Mouse (Mus musculus) liver, postnatal 0 days (tissue): ENCODE results near the gene Gspt1. TPM values are rescaled to one million over a fixed set of nuclear protein-coding genes. Genes with fewer than 3 reads are reported as not detected.
"Not testable (repeated sequence)": the region's sequence is repeated elsewhere in the genome, so short reads cannot be mapped to it uniquely, and the experiment has no call there.

Experiments used
- ATAC-seq: fragments of 200-750 bp; cut with Nextera tagmentation; 2 replicates; pipeline ENCODE4 v1.8.0; 2017; ENCODE audit warnings: mild to moderate bottlenecking, moderate library complexity
- DNase-seq: peaks from one replicate; pipeline ENCODE4 v3.0.0-alpha.2; 2016
- H3K27ac ChIP-seq: fragments of 300-500 bp; sonication (generic); 2 replicates; pipeline ENCODE4 v1.5.1; 2014; ENCODE audit warnings: antibody characterized with exemption, moderate library complexity, mild to moderate bottlenecking, low read depth
- H3K27me3 ChIP-seq: fragments of 300-500 bp; sonication (generic); 2 replicates; pipeline ENCODE4 v1.6.1; 2014; ENCODE audit warnings: low read length, control low read depth, mixed read lengths; ENCODE audit not compliant: insufficient read depth
- H3K36me3 ChIP-seq: fragments of 300-500 bp; sonication (generic); replicated peaks from 2 replicates; pipeline ENCODE4 v1.6.1; 2014; ENCODE audit warnings: mild to moderate bottlenecking, control low read depth, low read length, moderate library complexity, mixed read lengths; ENCODE audit not compliant: insufficient read depth
- H3K4me1 ChIP-seq: fragments of 300-500 bp; sonication (generic); 2 replicates; pipeline ENCODE4 v1.6.1; 2014; ENCODE audit warnings: antibody characterized with exemption, mild to moderate bottlenecking, control low read depth; ENCODE audit not compliant: insufficient read depth
- H3K4me2 ChIP-seq: fragments of 300-500 bp; sonication (generic); 2 replicates; pipeline ENCODE4 v1.6.1; 2014; ENCODE audit warnings: low read depth, mild to moderate bottlenecking, low read length, moderate library complexity, mixed read lengths
- H3K4me3 ChIP-seq: fragments of 300-500 bp; sonication (generic); 2 replicates; pipeline ENCODE4 v1.5.1; 2014; ENCODE audit warnings: low read depth, low read length
- H3K9ac ChIP-seq: fragments of 300-500 bp; sonication (generic); replicated peaks from 2 replicates; pipeline ENCODE4 v1.6.1; 2014; ENCODE audit warnings: mild to moderate bottlenecking, moderate library complexity
- H3K9me3 ChIP-seq: fragments of 300-500 bp; sonication (generic); 2 replicates; pipeline ENCODE4 v1.6.1; 2016; ENCODE audit warnings: mild to moderate bottlenecking, control low read depth, low read length, mixed read lengths
- CTCF ChIP-seq: sonication (generic); IDR thresholded peaks from 2 replicates; pipeline ENCODE4 v1.5.1; 2016; ENCODE audit warnings: antibody characterized with exemption, low read depth
- EP300 ChIP-seq: IDR thresholded peaks from 2 replicates; pipeline ENCODE4 v1.6.1; 2016; ENCODE audit warnings: antibody characterized with exemption, low read depth, mild to moderate bottlenecking
- WGBS: fragments of 180-500 bp; shearing (Covaris S2); extraction: QIAGEN DNeasy Blood & Tissue Kit; methylation state at CpG from one replicate; pipeline ENCODE4 v1.1.7; 2014; ENCODE audit not compliant: insufficient replicate concordance; 5-methylcytosine and 5-hydroxymethylcytosine counted together
- polyA plus RNA-seq: library from polyadenylated mRNA; unstranded; fragments of >200 nt; fragmentation: Nextera tagmentation; extraction: Ambion mirVana; gene quantifications from 2 replicates; pipeline ENCODE4 v1.2.1, GENCODE M21; 2015

The Gspt1 gene
- 25.2 and 31.1 TPM in 2 replicates for polyA plus RNA-seq

DNA sequence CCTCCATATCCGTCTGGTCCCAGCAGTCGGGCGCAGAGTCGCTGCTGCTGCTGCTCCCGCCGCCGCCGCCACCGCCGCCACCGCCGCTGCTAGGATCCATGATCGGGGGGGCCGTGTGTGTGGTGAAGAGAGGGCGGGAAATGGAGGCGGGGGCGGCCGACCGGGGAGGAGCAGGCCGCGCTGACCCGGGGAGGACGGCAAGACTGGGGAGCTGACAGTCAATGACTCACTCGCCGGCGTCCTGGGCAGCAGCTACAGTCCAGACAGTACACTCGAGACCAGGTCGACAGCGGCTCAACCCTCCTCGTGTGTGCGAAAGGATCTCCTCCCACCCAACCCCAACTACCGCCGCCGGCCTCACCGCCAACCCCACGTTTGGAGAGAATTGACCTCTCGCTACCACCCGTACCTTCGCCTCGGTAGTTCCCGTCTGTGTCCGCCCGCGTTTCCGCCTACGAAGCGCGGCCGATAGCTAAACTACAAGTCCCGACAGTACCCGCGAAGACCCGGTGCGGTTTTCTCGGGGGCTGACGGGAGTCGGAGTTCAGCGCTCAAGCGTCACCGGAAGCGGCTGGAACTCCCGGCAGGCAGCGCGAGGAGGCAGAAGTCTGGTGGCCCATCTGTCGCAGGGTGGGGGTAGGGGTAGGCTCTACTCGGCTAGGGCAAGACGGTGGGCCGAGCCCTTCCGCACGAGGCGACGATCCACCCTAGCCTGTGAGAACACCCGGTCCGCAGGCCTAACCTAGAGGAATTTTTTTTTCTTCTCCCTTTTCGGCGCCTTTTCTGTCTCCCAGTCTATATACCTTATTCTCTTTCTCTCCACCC, at the start of gene Gspt1:
Gspt1 (minus strand) TSS at position 428 of the 825 bp plus-strand sequence.
- no peaks in the 10 kb centered on the region for H3K9me3 ChIP-seq
- WGBS: under 1% methylated on average over 76 of the region's 76 CpGs
- H3K36me3 ChIP-seq: no peaks in the 10 kb centered on the region; the same call in 1 of the 2 replicates
- H3K4me3 ChIP-seq: peak within 1 kb of the TSS; percentile 99
- DNase-seq: peak; percentile 98
- H3K9ac ChIP-seq: peak within 1 kb of the TSS; percentile 98
- H3K4me2 ChIP-seq: peak within 1 kb of the TSS; percentile 90
- TF ChIP-seq EP300 (peak; percentile 51; the same call in 1 of the 2 replicates), CTCF (no peak)
- H3K27me3 ChIP-seq: no peaks in the 10 kb centered on the region
- H3K4me1 ChIP-seq: peaks cover 18% of the 10 kb centered on the region
- peak; percentile 97 for ATAC-seq
- H3K27ac ChIP-seq: peak within 1 kb of the TSS; percentile 99

DNA sequence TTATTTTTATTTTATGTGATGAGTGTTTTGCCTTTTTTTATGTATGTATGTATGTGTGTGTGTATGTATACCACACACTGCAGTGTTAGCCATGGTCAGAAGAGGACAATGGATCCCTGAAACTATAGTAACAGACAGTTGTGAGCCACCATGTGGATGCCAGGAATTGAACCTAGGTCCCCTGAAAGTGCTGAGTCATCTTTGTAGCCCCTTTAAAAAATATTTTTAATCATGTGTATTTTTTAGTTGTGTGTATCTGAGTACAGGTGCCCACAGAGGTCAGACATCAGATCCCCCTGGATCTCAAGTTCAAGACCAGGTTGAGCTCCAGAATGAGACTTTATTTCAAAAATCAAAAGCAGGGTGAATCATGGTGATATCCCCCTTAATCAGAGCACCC, 49.6 kb upstream of the Gspt1 start:
- Histone ChIP-seq H3K4me2 (no peak overlapping the region), H3K9me3 (no peaks in the 10 kb centered on the region), H3K36me3 (no peaks in the 10 kb centered on the region), H3K27me3 (no peaks in the 10 kb centered on the region), H3K4me3 (no peak overlapping the region), H3K27ac (no peak overlapping the region), H3K4me1 (no peaks in the 10 kb centered on the region), H3K9ac (no peak overlapping the region)
- ATAC-seq (no peak), DNase-seq (no peak)
- TF ChIP-seq CTCF: no peak
- TF ChIP-seq EP300: no peak

- H3K4me3 ChIP-seq, H3K4me2 ChIP-seq, H3K27me3 ChIP-seq, H3K27ac ChIP-seq, H3K9ac ChIP-seq, H3K36me3 ChIP-seq, H3K4me1 ChIP-seq, H3K9me3 ChIP-seq: not testable (repeated sequence)
- ATAC-seq (peak; percentile 50; the same call in 1 of the 2 replicates), DNase-seq (peak; percentile 20)
- TF ChIP-seq CTCF: peak; percentile 62
- 47% methylated on average over 1 of the region's 1 CpGs for WGBS
Observed at GRCm38 (mm10) chr16:11297700-11298099, 43.6 kb upstream of the Gspt1 start.

- not testable (repeated sequence) for H3K9me3 ChIP-seq, H3K9ac ChIP-seq, DNase-seq, H3K4me1 ChIP-seq, H3K36me3 ChIP-seq, H3K27me3 ChIP-seq, H3K4me2 ChIP-seq, ATAC-seq, H3K27ac ChIP-seq, H3K4me3 ChIP-seq
- 83% methylated on average over 4 of the region's 4 CpGs for WGBS
Observed at GRCm38 (mm10) chr16:11295583-11295982, 41.5 kb upstream of the Gspt1 start.

DNA sequence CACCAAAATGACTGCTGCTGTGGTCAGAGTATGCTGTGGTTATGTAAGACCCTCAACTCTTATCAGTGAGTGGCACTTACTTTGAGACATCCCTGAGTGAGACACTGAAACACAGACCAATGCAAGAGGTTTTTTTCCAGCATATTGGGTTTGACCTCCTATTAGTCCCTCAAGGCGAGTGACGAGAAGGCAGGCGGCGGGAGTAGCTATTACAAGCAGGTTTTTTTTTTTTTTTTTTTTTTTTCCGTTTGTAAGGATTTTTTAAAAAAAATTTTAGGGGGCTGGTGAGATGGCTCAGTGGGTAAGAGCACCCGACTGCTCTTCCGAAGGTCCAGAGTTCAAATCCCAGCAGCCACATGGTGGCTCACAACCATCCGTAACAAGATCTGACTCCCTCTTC, 34.7 kb upstream of the Gspt1 start:
- H3K4me1 ChIP-seq, DNase-seq: not testable (repeated sequence)

DNA sequence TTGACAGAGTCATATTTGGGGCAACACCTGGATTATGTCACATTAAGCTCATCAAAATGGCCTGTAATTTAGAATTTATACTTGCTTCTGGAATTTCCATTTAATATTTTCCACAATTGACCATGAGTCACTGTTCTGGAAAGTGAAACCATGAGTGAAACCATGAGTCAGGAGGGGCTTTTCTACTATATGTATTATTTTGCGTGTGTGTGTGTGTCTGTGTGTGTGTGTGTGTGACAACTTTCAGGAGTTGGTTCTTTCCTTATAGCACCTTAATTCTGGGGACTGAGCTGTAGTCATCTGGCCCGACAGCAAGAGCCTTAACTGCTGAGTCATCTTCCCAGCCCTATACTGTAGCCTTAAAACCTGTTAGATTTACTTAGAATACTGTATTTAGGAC, 31.8 kb upstream of the Gspt1 start:
- Histone ChIP-seq H3K9me3 (peaks cover 6% of the 10 kb centered on the region), H3K4me1 (no peaks in the 10 kb centered on the region), H3K36me3 (no peaks in the 10 kb centered on the region), H3K4me2 (no peak overlapping the region), H3K9ac (no peak overlapping the region), H3K27ac (no peak overlapping the region), H3K27me3 (no peaks in the 10 kb centered on the region), H3K4me3 (no peak overlapping the region)
- 60% methylated on average over 2 of the region's 2 CpGs for WGBS
- DNase-seq (no peak), ATAC-seq (no peak)
- no peak for TF ChIP-seq EP300
- TF ChIP-seq CTCF: no peak

More for the DNA sequence above, 34.7 kb upstream of the Gspt1 start:
- WGBS: 92% methylated on average over 7 of the region's 8 CpGs
- H3K36me3 ChIP-seq, H3K9ac ChIP-seq, ATAC-seq, H3K27me3 ChIP-seq, H3K9me3 ChIP-seq, H3K4me3 ChIP-seq, H3K4me2 ChIP-seq, H3K27ac ChIP-seq: not testable (repeated sequence)
